Mouse (Mus musculus) CH12.LX (cell line): ENCODE results near the gene Ifngr2.

ENCODE experiments used
- BHLHE40 ChIP-seq: IDR thresholded peaks from 2 replicates; pipeline ENCODE4 v1.6.1; 2011; ENCODE audit warnings: mild to moderate bottlenecking, low read depth, low read length, improper control_type of control experiment
- CTCF ChIP-seq, 2 experiments: IDR thresholded peaks in 1 of 2; conservative IDR thresholded peaks in 1 of 2; 2 replicates each; pipeline ENCODE4 v1.5.1; 2011 to 2012; ENCODE audit warnings: low read depth in 2 of 2, low read length in 2 of 2, improper control_type of control experiment in 1 of 2, inconsistent platforms in 1 of 2, mild to moderate bottlenecking in 1 of 2, moderate library complexity in 1 of 2
- GABPA ChIP-seq: IDR thresholded peaks from 2 replicates; pipeline ENCODE4 v1.6.1; 2012; ENCODE audit warnings: low read depth, low read length, improper control_type of control experiment, inconsistent platforms; ENCODE audit not compliant: insufficient replicate concordance
- JUN ChIP-seq: IDR thresholded peaks from 2 replicates; pipeline ENCODE4 v1.6.1; 2011; ENCODE audit warnings: low read depth, mild to moderate bottlenecking, low read length, improper control_type of control experiment, moderate library complexity; ENCODE audit not compliant: insufficient read depth
- MAZ ChIP-seq: IDR thresholded peaks from 2 replicates; pipeline ENCODE4 v1.6.1; 2012; ENCODE audit warnings: low read depth, mild to moderate bottlenecking, inconsistent platforms, low read length, improper control_type of control experiment, moderate library complexity
- POLR2AphosphoS2 ChIP-seq: IDR thresholded peaks from 2 replicates; pipeline ENCODE4 v1.6.1; 2011; ENCODE audit warnings: low read depth, low read length, improper control_type of control experiment
- TBP ChIP-seq: conservative IDR thresholded peaks from 2 replicates; pipeline ENCODE4 v1.6.1; 2011; ENCODE audit warnings: low read depth, low read length, improper control_type of control experiment

GRCm38 (mm10) chr16:91614552-91614951 lies 67.7 kb downstream of the Ifngr2 start:
- TF ChIP-seq CTCF (conservative IDR thresholded peaks at IDR 0.05 in 1 of 2, IDR thresholded peaks at IDR 0.05 in 1 of 2; ENCODE audit: low read depth in 2 of 2, low read length in 2 of 2) (no peak), BHLHE40 (no peak), TBP (no peak), GABPA (no peak), MAZ (no peak), POLR2AphosphoS2 (no peak), JUN (no peak)
